Mouse (Mus musculus): ENCODE measurements around the gene Ttc16.

Gene Ttc16

DNA sequence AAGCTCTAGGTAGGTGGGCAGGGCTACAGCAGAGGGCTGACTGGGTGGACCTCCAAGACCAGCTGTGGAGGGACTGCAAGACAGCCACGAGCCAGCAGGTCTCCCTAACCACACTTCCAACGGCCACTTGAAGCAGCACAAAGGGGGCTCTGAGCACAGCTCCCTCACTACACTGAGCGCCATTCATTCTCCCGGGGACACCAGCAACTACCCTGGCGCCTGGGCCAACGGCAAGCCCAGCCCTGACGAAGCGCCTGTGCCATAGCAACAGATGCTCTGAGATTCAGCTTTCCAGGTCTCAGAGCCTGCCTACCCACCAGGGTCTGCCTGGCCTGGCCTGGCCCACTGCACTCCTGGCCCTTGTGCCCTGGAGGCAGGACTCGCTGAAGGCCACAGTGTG, 56.7 kb downstream of the Ttc16 start:
- no peak for DNase-seq (ENCODE audit: low read depth, low spot score)

DNA sequence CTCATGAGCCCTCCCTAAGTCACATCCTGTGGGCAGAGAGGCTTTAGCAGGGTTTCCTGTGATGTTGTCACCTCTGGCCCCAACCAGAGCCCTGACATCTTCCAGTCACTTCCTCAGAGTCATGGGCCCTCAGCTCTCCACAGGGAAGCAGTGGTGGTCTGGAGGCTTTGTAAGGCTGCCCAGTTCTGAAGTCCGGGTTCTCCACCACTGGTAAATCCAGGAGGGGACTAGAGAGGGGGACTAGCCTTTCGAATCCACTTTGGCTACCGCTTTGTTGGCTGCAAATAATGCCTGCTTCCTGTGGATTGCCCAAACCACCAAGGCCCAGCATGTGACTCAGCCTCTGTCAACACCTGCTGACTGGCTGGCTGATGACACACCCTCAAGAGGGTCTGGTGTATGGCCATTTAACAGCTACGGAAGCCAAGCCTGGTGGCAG, 60.4 kb downstream of the Ttc16 start:
- no peak for DNase-seq (ENCODE audit: low read depth, low spot score)

DNA sequence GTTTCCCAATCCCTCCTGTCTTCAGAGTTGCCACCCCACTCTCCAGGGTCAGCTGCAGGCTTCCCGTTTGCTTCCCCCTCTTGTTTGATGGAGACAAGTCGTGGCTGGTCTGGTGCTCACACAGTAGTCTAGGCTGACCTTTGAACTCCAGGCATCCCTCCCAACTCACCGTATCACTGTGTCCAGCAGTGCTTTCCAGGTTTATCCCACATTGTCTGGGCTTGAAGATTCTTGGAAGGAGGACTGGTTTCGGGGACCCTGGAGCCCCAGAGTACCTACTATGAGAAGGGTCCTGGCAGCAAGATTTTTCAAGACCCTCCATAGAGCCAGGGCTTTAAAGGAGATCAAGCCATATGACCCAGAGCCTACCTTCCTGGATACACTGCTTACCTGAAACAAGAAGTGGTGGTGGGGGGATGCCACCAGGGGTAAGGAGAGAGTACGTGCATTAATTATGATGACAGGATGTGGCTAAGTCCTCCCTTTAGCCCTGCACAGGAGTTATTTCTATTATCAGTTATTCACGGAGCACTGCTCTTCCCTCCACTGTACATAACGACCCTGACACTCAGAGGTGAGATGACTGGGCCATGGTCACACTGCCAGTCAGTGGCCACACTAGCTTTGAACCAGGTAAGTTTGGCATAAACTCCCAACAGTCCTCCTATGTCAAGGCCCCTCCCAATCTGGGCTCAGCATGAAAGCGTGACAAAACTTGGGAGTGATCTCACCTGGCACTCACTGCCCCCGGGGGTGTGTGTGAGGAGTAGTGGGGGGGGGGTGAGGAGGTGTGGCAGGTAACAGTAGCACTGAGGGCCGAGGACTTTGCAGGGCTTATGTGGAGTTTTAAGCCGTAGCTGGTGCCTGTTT, 61.1 kb downstream of the Ttc16 start:
- no peak for DNase-seq (ENCODE audit: low read depth, low spot score)

DNA sequence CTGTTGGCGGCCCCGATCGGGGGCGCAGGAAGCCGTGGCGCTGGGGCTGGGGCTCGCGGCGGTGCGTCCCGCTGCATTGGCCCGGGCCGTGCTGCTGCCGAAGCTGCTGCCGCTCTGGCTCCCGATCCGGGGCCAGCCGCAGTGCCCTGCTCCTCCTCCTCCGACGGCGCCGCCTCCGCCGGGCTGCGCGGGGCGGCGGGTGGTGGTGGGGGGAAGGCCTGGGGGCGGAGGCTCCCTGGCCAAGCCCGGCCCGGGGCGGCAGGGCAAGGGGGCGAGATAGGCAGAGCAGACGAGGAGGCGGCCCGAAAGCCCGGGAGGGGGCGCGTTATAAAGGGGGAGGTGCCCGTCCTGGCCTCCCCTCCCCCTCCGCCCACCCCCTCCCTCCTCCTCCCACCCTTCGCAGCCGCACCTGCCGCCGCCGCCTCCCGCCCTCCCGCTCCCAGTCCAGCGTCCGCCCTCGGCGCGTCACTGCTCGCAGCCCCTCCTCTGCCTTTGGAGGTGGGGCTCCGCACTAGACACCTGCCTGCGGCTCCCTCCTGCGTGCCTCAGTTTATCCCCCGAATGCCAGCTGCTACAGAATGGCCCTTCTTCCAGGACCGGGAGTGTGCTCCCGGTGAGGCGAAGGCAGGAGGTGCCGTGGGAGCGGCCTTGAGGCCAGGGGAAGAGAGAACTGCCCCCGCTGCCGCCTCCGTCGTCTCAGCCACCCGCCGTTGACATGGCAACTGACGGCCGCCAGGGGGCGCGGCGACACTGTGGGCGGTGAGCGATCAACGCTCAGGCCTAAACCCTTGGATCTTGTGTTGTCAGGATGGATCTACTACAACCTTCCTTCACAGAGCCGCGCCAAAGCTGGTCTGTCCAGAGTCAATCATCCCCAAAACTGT, 62.3 kb downstream of the Ttc16 start, which contains the start of gene Cdk9:
Cdk9 (minus strand) TSS at position 143 of the 884 bp plus-strand sequence.
- DNase-seq (ENCODE audit: low read depth, low spot score): peak; percentile 78

DNA sequence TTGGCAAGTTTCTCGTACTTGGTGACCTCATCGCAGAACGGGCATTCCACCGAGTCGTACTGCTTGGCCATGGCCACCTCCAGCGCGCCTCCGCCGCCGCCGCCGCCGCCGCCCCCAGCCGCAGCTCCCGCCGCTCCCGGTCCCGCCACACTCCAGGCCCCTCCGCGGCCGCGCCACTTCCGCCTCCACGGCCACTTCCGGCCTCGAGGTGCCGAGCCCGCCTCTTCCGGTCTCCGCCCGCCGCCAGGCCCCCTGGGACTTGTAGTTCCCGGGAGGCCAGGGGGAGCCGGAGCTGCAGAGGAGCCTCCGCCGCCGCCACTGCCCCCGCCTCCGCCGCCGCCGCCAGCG, 62.9 kb downstream of the Ttc16 start:
- peak; percentile 78 for DNase-seq (ENCODE audit: low read depth, low spot score)

DNA sequence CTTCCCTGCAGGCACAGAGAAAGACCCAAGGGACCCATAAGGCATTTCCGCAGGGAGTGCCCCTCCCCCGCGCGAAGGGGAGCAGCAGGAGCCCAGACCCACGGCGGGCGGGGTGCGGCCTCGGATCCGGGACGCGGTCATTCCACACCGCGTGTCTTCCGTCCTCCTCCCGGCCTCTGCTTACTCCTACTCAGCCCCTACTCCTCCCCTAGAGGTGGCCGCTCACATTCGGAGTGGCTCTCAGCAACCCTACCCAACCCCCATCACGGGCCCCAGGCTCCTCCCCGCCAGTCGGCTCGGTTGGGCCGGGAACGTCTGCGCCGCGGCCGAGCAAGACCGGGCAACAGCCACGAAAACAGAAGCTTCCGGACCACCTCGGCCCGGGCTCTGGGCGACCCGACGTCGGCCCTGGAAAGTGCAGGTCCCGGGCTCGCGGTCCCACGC, 63.3 kb downstream of the Ttc16 start:
- DNase-seq (ENCODE audit: low read depth, low spot score): no peak

DNA sequence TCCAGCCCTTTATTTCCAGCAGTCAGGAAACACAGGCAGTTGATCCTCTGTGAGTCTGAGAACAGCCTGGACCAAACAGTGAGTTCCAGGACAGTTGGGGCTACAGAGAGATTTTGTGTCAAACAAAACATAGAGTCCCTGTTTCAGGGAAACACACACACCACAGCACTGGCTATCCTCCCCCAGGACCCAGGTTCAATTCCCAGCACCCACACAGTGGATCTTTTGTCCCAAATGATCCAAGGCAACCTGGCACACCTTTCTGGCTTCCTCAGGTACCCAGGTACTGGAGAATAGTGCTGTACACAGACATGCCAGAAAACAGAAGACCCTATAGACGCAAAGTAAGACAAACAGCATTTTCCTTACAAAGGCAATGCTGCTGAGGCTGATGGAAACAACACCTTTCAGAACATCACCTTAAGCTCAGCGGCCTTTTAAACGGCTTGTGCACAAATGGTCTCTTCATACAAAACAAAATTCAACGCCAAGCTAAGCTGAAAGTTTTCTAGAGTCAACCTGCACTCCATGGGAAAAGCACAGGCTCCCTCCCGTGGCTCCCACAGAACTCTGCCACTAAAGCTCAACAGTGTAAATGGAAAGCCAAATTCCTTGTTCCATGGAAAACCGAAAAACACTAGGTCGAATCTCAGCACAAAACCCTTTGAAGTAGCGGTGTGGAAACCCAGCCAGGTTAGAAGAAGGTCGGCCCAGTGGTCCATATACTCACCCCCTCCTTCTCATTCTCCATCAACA, 64.0 kb downstream of the Ttc16 start:
- DNase-seq (ENCODE audit: low read depth, low spot score): no peak

DNA sequence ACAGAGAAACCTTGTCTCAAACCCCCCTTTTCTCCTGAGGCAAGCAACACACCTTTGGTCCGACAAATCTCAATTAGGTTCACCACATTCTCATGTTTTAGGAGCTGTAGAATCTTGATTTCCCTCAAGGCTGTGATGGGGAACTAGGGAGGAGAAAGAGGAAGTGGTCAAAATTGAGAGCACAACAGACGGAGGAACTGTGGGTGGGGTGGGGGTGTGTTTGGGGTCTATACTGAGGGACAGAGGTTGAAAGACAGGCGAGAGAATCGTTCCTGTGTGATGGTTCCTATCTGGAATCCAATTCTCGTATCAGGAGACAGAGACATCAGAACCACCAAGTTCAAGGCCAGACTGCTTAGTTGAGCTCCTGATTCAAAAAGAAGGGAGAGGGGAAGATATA, 65.0 kb downstream of the Ttc16 start:
- no peak for DNase-seq (ENCODE audit: low read depth, low spot score)

DNA sequence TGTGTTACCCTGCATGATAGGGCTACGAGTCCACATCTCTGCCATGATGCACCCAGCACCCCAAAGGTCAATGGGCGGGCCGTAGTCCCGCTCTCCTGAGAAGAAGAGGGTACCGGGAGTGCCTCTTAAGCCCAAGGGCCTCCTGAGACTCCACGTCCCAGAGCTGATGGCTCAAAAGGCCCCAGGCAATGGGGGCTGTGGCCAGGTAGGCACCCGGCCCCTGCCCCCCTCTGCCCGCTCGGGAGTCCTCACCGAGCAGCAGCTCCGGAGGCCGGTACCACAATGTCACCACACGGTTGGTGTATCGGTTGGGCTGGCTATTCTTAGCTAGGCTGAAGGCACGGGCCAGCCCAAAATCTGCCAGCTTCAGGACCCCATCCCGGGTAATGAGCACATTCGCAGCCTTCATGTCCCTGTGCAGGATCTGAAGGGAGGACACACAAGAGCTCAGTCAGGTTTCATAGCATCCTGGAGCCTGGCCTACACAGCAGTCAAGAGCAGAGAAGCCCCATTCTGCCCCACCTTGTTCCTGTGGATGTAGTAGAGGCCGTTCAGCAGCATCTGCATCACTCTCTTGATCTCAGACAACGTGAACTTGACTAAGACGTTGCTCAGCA, 65.8 kb downstream of the Ttc16 start:
- DNase-seq (ENCODE audit: low read depth, low spot score): no peak

DNA sequence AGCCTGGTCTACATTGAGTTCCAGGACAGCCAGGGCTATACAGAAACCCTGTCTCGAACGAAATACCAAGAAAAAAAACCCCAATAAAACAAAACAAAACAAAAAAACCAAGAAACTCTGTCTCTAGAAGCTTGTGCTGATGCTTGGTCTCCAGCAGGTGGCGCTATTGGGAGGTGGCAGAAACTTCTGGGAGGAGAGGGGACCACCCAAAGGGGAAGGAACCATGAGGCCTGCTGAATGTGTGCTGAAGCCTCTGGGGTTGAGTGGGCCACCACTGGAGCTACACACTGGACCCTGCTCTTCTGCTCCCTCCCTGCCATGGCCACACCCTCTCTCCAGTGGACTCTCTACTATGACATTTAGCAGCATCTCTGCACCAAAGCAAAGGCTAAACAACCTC, 66.8 kb downstream of the Ttc16 start:
- DNase-seq (ENCODE audit: low read depth, low spot score): no peak

All from retina, adult 2 months (tissue).